Mouse (Mus musculus): ENCODE results near the gene Atn1. TPM values are rescaled to one million over a fixed set of nuclear protein-coding genes. Genes with fewer than 3 reads are reported as not detected.

Atn1 gene
- total RNA-seq, 1 experiment: 8.9 TPM

- in situ Hi-C loops (cut with MboI; ENCODE audit: low sequenced_read_pairs in 2 of 2, unreplicated experiment in 2 of 2): no loop called here
- Histone ChIP-seq H3K4me1 (ENCODE audit: control insufficient read depth in 2 of 2, insufficient read depth in 2 of 2, low read length in 2 of 2, poor library complexity in 1 of 2) (peaks cover 0 to 20% of the 10 kb centered on the region in 2 experiments; a peak in 3 of 4 replicates), H3K9ac (ENCODE audit: insufficient read depth, low read depth, low read length, poor library complexity, severe bottlenecking) (peak overlapping the region; percentile 62), H3K9me3 (ENCODE audit: control insufficient read depth, insufficient read depth, low read depth, low read length) (no peaks in the 10 kb centered on the region), H3K27ac (ENCODE audit: insufficient read depth, low read depth, low read length, poor library complexity, severe bottlenecking) (peak overlapping the region; percentile 17; the same call in 1 of the 2 replicates), H3K4me3 (ENCODE audit: insufficient read depth in 1 of 2, low read depth in 1 of 2, low read length in 2 of 2, poor library complexity in 1 of 2, severe bottlenecking in 1 of 2) (peak overlapping the region; percentile 55 to 64), H3K36me3 (ENCODE audit: control insufficient read depth, insufficient read depth, low read length, poor library complexity, severe bottlenecking) (peaks cover 34% of the 10 kb centered on the region)
- TF ChIP-seq ZC3H11A (IDR thresholded peaks at IDR 0.05; ENCODE audit: borderline replicate concordance, low read depth, low read length) (no peak), ZNF384 (IDR thresholded peaks at IDR 0.05; ENCODE audit: low read depth, low read length) (no peak), HCFC1 (IDR thresholded peaks at IDR 0.05; ENCODE audit: borderline replicate concordance, insufficient read depth, low read length) (no peak), MAFK (IDR thresholded peaks at IDR 0.05; ENCODE audit: insufficient read depth, low read depth, low read length) (no peak), CHD2 (IDR thresholded peaks at IDR 0.05; ENCODE audit: low read depth, low read length) (no peak)
- DNase-seq (ENCODE audit: low read depth, low spot score): no peak
Measured at GRCm38 (mm10) chr6:124718703-124719102, 37.6 kb downstream of the Atn1 start.

GRCm38 (mm10) chr6:124717968-124718367 is 38.4 kb downstream of the Atn1 start:
- TF ChIP-seq ZNF384 (IDR thresholded peaks at IDR 0.05; ENCODE audit: low read depth, low read length) (no peak), CHD2 (IDR thresholded peaks at IDR 0.05; ENCODE audit: low read depth, low read length) (no peak), HCFC1 (IDR thresholded peaks at IDR 0.05; ENCODE audit: borderline replicate concordance, insufficient read depth, low read length) (no peak), MAFK (IDR thresholded peaks at IDR 0.05; ENCODE audit: insufficient read depth, low read depth, low read length) (no peak), ZC3H11A (IDR thresholded peaks at IDR 0.05; ENCODE audit: borderline replicate concordance, low read depth, low read length) (no peak)
- H3K9ac ChIP-seq (ENCODE audit: insufficient read depth, low read depth, low read length, poor library complexity, severe bottlenecking): peak overlapping the region; percentile 62
- H3K4me3 ChIP-seq (ENCODE audit: insufficient read depth in 1 of 2, low read depth in 1 of 2, low read length in 2 of 2, poor library complexity in 1 of 2, severe bottlenecking in 1 of 2): peak overlapping the region; percentile 55 to 64
- no peaks in the 10 kb centered on the region for H3K9me3 ChIP-seq (ENCODE audit: control insufficient read depth, insufficient read depth, low read depth, low read length)
- peaks cover 0 to 20% of the 10 kb centered on the region in 2 experiments for H3K4me1 ChIP-seq (ENCODE audit: control insufficient read depth in 2 of 2, insufficient read depth in 2 of 2, low read length in 2 of 2, poor library complexity in 1 of 2)
- DNase-seq (ENCODE audit: low read depth, low spot score): no peak
- peak overlapping the region; percentile 71 for H3K27ac ChIP-seq (ENCODE audit: insufficient read depth, low read depth, low read length, poor library complexity, severe bottlenecking)
- peaks cover 37% of the 10 kb centered on the region for H3K36me3 ChIP-seq (ENCODE audit: control insufficient read depth, insufficient read depth, low read length, poor library complexity, severe bottlenecking)
- in situ Hi-C loops (cut with MboI; ENCODE audit: low sequenced_read_pairs in 2 of 2, unreplicated experiment in 2 of 2): no loop called here

GRCm38 (mm10) chr6:124716864-124717490 is 39.3 kb downstream of the Atn1 start:
- peak overlapping the region; percentile 71 for H3K27ac ChIP-seq (ENCODE audit: insufficient read depth, low read depth, low read length, poor library complexity, severe bottlenecking)
- H3K36me3 ChIP-seq (ENCODE audit: control insufficient read depth, insufficient read depth, low read length, poor library complexity, severe bottlenecking): peaks cover 37% of the 10 kb centered on the region
- H3K9ac ChIP-seq (ENCODE audit: insufficient read depth, low read depth, low read length, poor library complexity, severe bottlenecking): peak overlapping the region; percentile 62
- H3K4me1 ChIP-seq (ENCODE audit: control insufficient read depth in 2 of 2, insufficient read depth in 2 of 2, low read length in 2 of 2, poor library complexity in 1 of 2): peaks cover 0 to 20% of the 10 kb centered on the region in 2 experiments
- peak overlapping the region in 1 of 2 experiments; percentile 64; a peak in 2 of 4 replicates for H3K4me3 ChIP-seq (ENCODE audit: insufficient read depth in 1 of 2, low read depth in 1 of 2, low read length in 2 of 2, poor library complexity in 1 of 2, severe bottlenecking in 1 of 2)
- in situ Hi-C loops (cut with MboI; ENCODE audit: low sequenced_read_pairs in 2 of 2, unreplicated experiment in 2 of 2): no loop called here
- no peaks in the 10 kb centered on the region for H3K9me3 ChIP-seq (ENCODE audit: control insufficient read depth, insufficient read depth, low read depth, low read length)
- DNase-seq (ENCODE audit: low read depth, low spot score): no peak
- TF ChIP-seq ZC3H11A (IDR thresholded peaks at IDR 0.05; ENCODE audit: borderline replicate concordance, low read depth, low read length) (peak; percentile 22; the same call in 1 of the 2 replicates), HCFC1 (IDR thresholded peaks at IDR 0.05; ENCODE audit: borderline replicate concordance, insufficient read depth, low read length) (no peak), ZNF384 (IDR thresholded peaks at IDR 0.05; ENCODE audit: low read depth, low read length) (no peak), MAFK (IDR thresholded peaks at IDR 0.05; ENCODE audit: insufficient read depth, low read depth, low read length) (no peak), CHD2 (IDR thresholded peaks at IDR 0.05; ENCODE audit: low read depth, low read length) (no peak)

- Histone ChIP-seq H3K4me1 (ENCODE audit: control insufficient read depth in 2 of 2, insufficient read depth in 2 of 2, low read length in 2 of 2, poor library complexity in 1 of 2) (peaks cover 3 to 12% of the 10 kb centered on the region in 2 experiments; a peak in 3 of 4 replicates), H3K4me3 (ENCODE audit: insufficient read depth in 1 of 2, low read depth in 1 of 2, low read length in 2 of 2, poor library complexity in 1 of 2, severe bottlenecking in 1 of 2) (peak overlapping the region; percentile 93 to 95), H3K27ac (ENCODE audit: insufficient read depth, low read depth, low read length, poor library complexity, severe bottlenecking) (peak overlapping the region; percentile 5; the same call in 1 of the 2 replicates), H3K9ac (ENCODE audit: insufficient read depth, low read depth, low read length, poor library complexity, severe bottlenecking) (peak overlapping the region; percentile 92), H3K36me3 (ENCODE audit: control insufficient read depth, insufficient read depth, low read length, poor library complexity, severe bottlenecking) (peaks cover 53% of the 10 kb centered on the region), H3K9me3 (ENCODE audit: control insufficient read depth, insufficient read depth, low read depth, low read length) (no peaks in the 10 kb centered on the region)
- no peak for TF ChIP-seq MAFK (IDR thresholded peaks at IDR 0.05; ENCODE audit: insufficient read depth, low read depth, low read length)
- TF ChIP-seq CHD2 (IDR thresholded peaks at IDR 0.05; ENCODE audit: low read depth, low read length): no peak
- no peak for TF ChIP-seq HCFC1 (IDR thresholded peaks at IDR 0.05; ENCODE audit: borderline replicate concordance, insufficient read depth, low read length)
- no peak for TF ChIP-seq ZC3H11A (IDR thresholded peaks at IDR 0.05; ENCODE audit: borderline replicate concordance, low read depth, low read length)
- TF ChIP-seq ZNF384 (IDR thresholded peaks at IDR 0.05; ENCODE audit: low read depth, low read length): no peak
- in situ Hi-C loops (cut with MboI; ENCODE audit: low sequenced_read_pairs in 2 of 2, unreplicated experiment in 2 of 2): no loop called here
- DNase-seq (ENCODE audit: low read depth, low spot score): no peak
Measured at GRCm38 (mm10) chr6:124712918-124713317, 43.4 kb downstream of the Atn1 start.

Measured in ES-E14 (cell line).